9 mouse cellular contexts compared by ENCODE assay signal in genomic region chr1:136670421-136670820, GRCm38 (mm10). TPM values are rescaled to one million over a fixed set of nuclear protein-coding genes. Genes with fewer than 3 reads are reported as not detected.
DNase-seq lines count a peak whose midpoint lies in the region; ATAC-seq lines count a peak whose summit lies in the region.
"Had no signal": no experiment of that assay in that cellular context is flagged by ENCODE, and none has a peak within 500 bp of the region (broad histone marks: within the 10 kb centered on the region; RNA-seq: fewer than 3 reads in every experiment).

No protein-coding gene starts in this region.

- no peak for ATAC-seq in embryonic facial prominence, embryonic 12.5 days (ENCODE audit: insufficient number of reproducible peaks, insufficient read depth, low FRiP score, low TSS enrichment)
- ATAC-seq in heart, embryonic 15.5 days (replicated peaks; ENCODE audit: insufficient number of reproducible peaks, insufficient read depth, low FRiP score, low read depth) = peak; percentile 48; the same call in 1 of the 2 replicates

- no peaks in the 10 kb centered on the region for H3K36me3 ChIP-seq in embryonic facial prominence, embryonic 12.5 days
- H3K36me3 ChIP-seq in heart, embryonic 15.5 days = no peaks in the 10 kb centered on the region

- H3K4me2 ChIP-seq in embryonic facial prominence, embryonic 12.5 days (replicated peaks) = peak overlapping the region; percentile 21
- peak overlapping the region; percentile 36 for H3K4me2 ChIP-seq in heart, embryonic 15.5 days

- DNase-seq in left cerebral cortex, postnatal 10 days (ENCODE audit: extremely low spot score in 1 of 2, low spot score in 2 of 2) = peak; percentile 30 to 38
- no peak for DNase-seq in left cerebral cortex, postnatal 4 days
- DNase-seq in lung, postnatal 36 days = peak; percentile 52
- no peak for DNase-seq in adrenal gland, adult (ENCODE audit: inconsistent age in 2 of 2, low spot score in 1 of 2)
- no peak for DNase-seq in thymus, postnatal 36 days
- DNase-seq in right cerebral cortex, adult 2 months (ENCODE audit: low spot score in 2 of 2) = no peak
- DNase-seq: adrenal gland, adult 8-10 months had no signal

- WGBS in embryonic facial prominence, embryonic 12.5 days = 16% methylated on average over 16 of the region's 16 CpGs
- 32% methylated on average over 16 of the region's 16 CpGs for WGBS in heart, embryonic 15.5 days

- intact Hi-C loops in left cerebral cortex, postnatal 10 days (cut with DNase I) = no loop called here
- intact Hi-C loops in left cerebral cortex, postnatal 4 days (cut with DNase I) = no loop called here

- H3K4me1 ChIP-seq in embryonic facial prominence, embryonic 12.5 days = peaks cover 10% of the 10 kb centered on the region; the same call in 1 of the 2 replicates
- peaks cover 9% of the 10 kb centered on the region for H3K4me1 ChIP-seq in heart, embryonic 15.5 days (replicated peaks)

- H3K27ac ChIP-seq in embryonic facial prominence, embryonic 12.5 days = no peak overlapping the region
- no peak overlapping the region for H3K27ac ChIP-seq in heart, embryonic 15.5 days

- H3K9me3 ChIP-seq in embryonic facial prominence, embryonic 12.5 days = no peaks in the 10 kb centered on the region
- H3K9me3 ChIP-seq in heart, embryonic 15.5 days (replicated peaks) = no peaks in the 10 kb centered on the region

- no peak overlapping the region for H3K4me3 ChIP-seq in embryonic facial prominence, embryonic 12.5 days
- peak overlapping the region; percentile 1; the same call in 1 of the 2 replicates for H3K4me3 ChIP-seq in heart, embryonic 15.5 days

- peaks cover 2% of the 10 kb centered on the region; the same call in 1 of the 2 replicates for H3K27me3 ChIP-seq in embryonic facial prominence, embryonic 12.5 days
- H3K27me3 ChIP-seq in heart, embryonic 15.5 days = no peaks in the 10 kb centered on the region

- no peak overlapping the region for H3K9ac ChIP-seq in embryonic facial prominence, embryonic 12.5 days
- no peak overlapping the region for H3K9ac ChIP-seq in heart, embryonic 15.5 days

RNA-seq across cellular contexts. Expression of gene Zfp281, which starts 45.7 kb away (rescaled TPM):
- total RNA-seq in left cerebral cortex, postnatal 10 days (2021) = 10 to 100 TPM; 33.8 to 34.6 TPM
- total RNA-seq in left cerebral cortex, postnatal 4 days (2021) = 10 to 100 TPM; 33.3 to 36.0 TPM
- polyA plus RNA-seq in embryonic facial prominence, embryonic 12.5 days (2016; fragmentation: Nextera tagmentation; extraction: Ambion mirVana) = 29.8 and 31.5 TPM in 2 replicates
- 11.7 and 12.6 TPM in 2 replicates for polyA plus RNA-seq in heart, embryonic 15.5 days (2015; fragmentation: Nextera tagmentation; extraction: Ambion mirVana)

Comparison
In these comparisons a context has a peak if more than half of its experiments do, and no peak if none do; other contexts are left out.
1. DNase-seq: peak in left cerebral cortex, postnatal 10 days (2 of 2) and lung, postnatal 36 days (single experiment); none in left cerebral cortex, postnatal 4 days (single experiment), adrenal gland, adult (0 of 2), thymus, postnatal 36 days (0 of 2) and right cerebral cortex, adult 2 months (0 of 2).